Mouse (Mus musculus): ENCODE results near the gene Slc7a8.

DNA sequence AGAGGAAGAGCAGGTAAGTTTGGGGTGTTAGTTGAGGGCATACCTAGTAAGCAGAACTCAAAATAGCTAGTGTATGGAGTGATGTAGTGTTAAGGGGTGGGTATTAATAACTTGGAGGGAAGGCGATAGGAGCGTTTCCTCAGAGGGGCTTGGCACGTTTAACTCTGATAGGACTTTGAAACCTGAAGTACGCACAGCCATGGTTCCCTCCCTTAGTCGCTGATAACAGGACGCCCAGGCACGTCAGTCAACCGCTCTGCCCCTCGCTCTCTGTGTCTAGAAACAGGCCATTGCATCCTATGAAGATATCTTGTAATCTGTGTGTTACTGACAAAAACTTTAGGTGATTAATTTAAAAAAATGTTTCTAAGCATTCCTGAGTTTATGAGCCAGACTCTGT lies 35.7 kb downstream of the Slc7a8 start:
- TF ChIP-seq CTCF (IDR thresholded peaks at IDR 0.05; ENCODE audit: control insufficient read depth, insufficient read depth, low read length) (no peak), POLR2A (IDR thresholded peaks at IDR 0.05; ENCODE audit: borderline replicate concordance, control insufficient read depth, low read depth, low read length) (no peak)

Data from bone marrow, adult 2 months (tissue).